Mouse (Mus musculus) mesoderm, embryonic 11.5 days (tissue): ENCODE measurements around the gene Topbp1.
"Not testable (repeated sequence)": the region's sequence is repeated elsewhere in the genome, so short reads cannot be mapped to it uniquely, and the experiment has no call there.

ENCODE experiments used
- DNase-seq: peaks from one replicate; pipeline ENCODE4 v3.0.0-alpha.2; 2012; ENCODE audit warnings: low read depth, low spot score

The Topbp1 gene

GRCm38 (mm10) chr9:103348791-103349190 lies 43.8 kb downstream of the Topbp1 start:
- DNase-seq = no peak

GRCm38 (mm10) chr9:103353500-103354260 lies 48.7 kb downstream of the Topbp1 start:
- not testable (repeated sequence) for DNase-seq

GRCm38 (mm10) chr9:103357893-103358292 lies 52.9 kb downstream of the Topbp1 start:
- DNase-seq = no peak

- DNase-seq = no peak
Observed at GRCm38 (mm10) chr9:103358545-103358944, 53.5 kb downstream of the Topbp1 start.

GRCm38 (mm10) chr9:103360642-103361041 lies 55.6 kb downstream of the Topbp1 start:
- DNase-seq = no peak

GRCm38 (mm10) chr9:103363088-103363487 lies 58.1 kb downstream of the Topbp1 start:
- DNase-seq = no peak

GRCm38 (mm10) chr9:103363730-103364417 lies 58.9 kb downstream of the Topbp1 start:
- DNase-seq = peak; percentile 41

GRCm38 (mm10) chr9:103364601-103365289 lies 59.7 kb downstream of the Topbp1 start:
- DNase-seq = peak; percentile 58

- DNase-seq = peak; percentile 100
Observed at GRCm38 (mm10) chr9:103365290-103366247, 60.6 kb downstream of the Topbp1 start, which contains the start of gene Cdv3. TSS of gene Cdv3 (minus strand) at chr9:103365840.

GRCm38 (mm10) chr9:103366356-103366755 lies 61.3 kb downstream of the Topbp1 start:
- no peak for DNase-seq

- no peak for DNase-seq
Observed at GRCm38 (mm10) chr9:103369951-103370350, 64.9 kb downstream of the Topbp1 start.

GRCm38 (mm10) chr9:103372271-103373010 lies 67.4 kb downstream of the Topbp1 start:
- no peak for DNase-seq

- DNase-seq = peak; percentile 46
Observed at GRCm38 (mm10) chr9:103376346-103377320, 71.6 kb downstream of the Topbp1 start.

GRCm38 (mm10) chr9:103378686-103379085 lies 73.7 kb downstream of the Topbp1 start:
- DNase-seq = no peak

GRCm38 (mm10) chr9:103379199-103379598 lies 74.2 kb downstream of the Topbp1 start:
- no peak for DNase-seq

- no peak for DNase-seq
Observed at GRCm38 (mm10) chr9:103380566-103380965, 75.6 kb downstream of the Topbp1 start.

- no peak for DNase-seq
Observed at GRCm38 (mm10) chr9:103382989-103383388, 78.0 kb downstream of the Topbp1 start.

- no peak for DNase-seq
Observed at GRCm38 (mm10) chr9:103383576-103383975, 78.6 kb downstream of the Topbp1 start.

GRCm38 (mm10) chr9:103384141-103384796 lies 79.3 kb downstream of the Topbp1 start:
- no peak for DNase-seq
